ENCODE assay signal across 8 mouse cellular contexts in genomic region chr12:84114153-84114994, GRCm38 (mm10). TPM values are rescaled to one million over a fixed set of nuclear protein-coding genes. Genes with fewer than 3 reads are reported as not detected.
DNase-seq lines count a peak whose midpoint lies in the region; ATAC-seq lines count a peak whose summit lies in the region.

Dnal1 (plus strand) TSS chr12:84114366.

- DNase-seq in Muller cell, postnatal 12 days (ENCODE audit: inconsistent ontology term) = peak; percentile 96
- peak; percentile 88 for DNase-seq in cerebellum, adult 9-11 months
- peak; percentile 73 to 90 for DNase-seq in frontal cortex, adult 2 months (ENCODE audit: extremely low spot score in 1 of 2, low spot score in 1 of 2)
- peak; percentile 94 for DNase-seq in hindbrain, embryonic 11.5 days (ENCODE audit: low spot score)
- DNase-seq in layer of hippocampus, adult 9-11 months = peak; percentile 89
- peak; percentile 69 for DNase-seq in ovary, postnatal 10 days (ENCODE audit: low spot score)
- DNase-seq in thymus, postnatal 0 days (ENCODE audit: low spot score) = peak; percentile 87

- no peaks in the 10 kb centered on the region for H3K36me3 ChIP-seq in hindbrain, embryonic 11.5 days (ENCODE audit: control insufficient read depth, insufficient read depth, low read length)
- H3K36me3 ChIP-seq in lung, embryonic 16.5 days (ENCODE audit: control insufficient read depth, insufficient read depth, low read length) = no peaks in the 10 kb centered on the region

- WGBS in hindbrain, embryonic 11.5 days = 2% methylated on average over 30 of the region's 35 CpGs
- 3% methylated on average over 30 of the region's 35 CpGs for WGBS in lung, embryonic 16.5 days

- peak within 1 kb of the TSS; percentile 44 for H3K4me2 ChIP-seq in hindbrain, embryonic 11.5 days (replicated peaks; ENCODE audit: low read depth, low read length)
- peak within 1 kb of the TSS; percentile 83 for H3K4me2 ChIP-seq in lung, embryonic 16.5 days (ENCODE audit: low read depth, low read length)

- peak within 1 kb of the TSS; percentile 33; the same call in 1 of the 2 replicates for H3K27ac ChIP-seq in hindbrain, embryonic 11.5 days (ENCODE audit: low read depth, low read length)
- peak within 1 kb of the TSS; percentile 29 for H3K27ac ChIP-seq in lung, embryonic 16.5 days (ENCODE audit: low read length)

- peak within 1 kb of the TSS; percentile 75 for H3K4me3 ChIP-seq in hindbrain, embryonic 11.5 days (ENCODE audit: low read depth, low read length)
- peak within 1 kb of the TSS; percentile 74 for H3K4me3 ChIP-seq in lung, embryonic 16.5 days (ENCODE audit: low read length)

- H3K9ac ChIP-seq in hindbrain, embryonic 11.5 days (ENCODE audit: low read depth, low read length) = peak within 1 kb of the TSS; percentile 74
- peak within 1 kb of the TSS; percentile 79 for H3K9ac ChIP-seq in lung, embryonic 16.5 days (ENCODE audit: low read length)

- no peaks in the 10 kb centered on the region for H3K9me3 ChIP-seq in hindbrain, embryonic 11.5 days (ENCODE audit: control insufficient read depth, low read length)
- no peaks in the 10 kb centered on the region for H3K9me3 ChIP-seq in lung, embryonic 16.5 days (ENCODE audit: control insufficient read depth, low read length)

- H3K4me1 ChIP-seq in hindbrain, embryonic 11.5 days (replicated peaks; ENCODE audit: control insufficient read depth, insufficient read depth, low read length) = peaks cover 4% of the 10 kb centered on the region; the same call in 1 of the 2 replicates
- peaks cover 5% of the 10 kb centered on the region for H3K4me1 ChIP-seq in lung, embryonic 16.5 days (replicated peaks; ENCODE audit: control insufficient read depth, insufficient read depth, low read length)

- peak; percentile 94 for ATAC-seq in hindbrain, embryonic 11.5 days (ENCODE audit: low FRiP score)
- ATAC-seq in lung, embryonic 16.5 days (ENCODE audit: low read depth) = peak; percentile 99

- no peaks in the 10 kb centered on the region for H3K27me3 ChIP-seq in hindbrain, embryonic 11.5 days (ENCODE audit: control insufficient read depth, insufficient read depth, low read length)
- H3K27me3 ChIP-seq in lung, embryonic 16.5 days (ENCODE audit: control insufficient read depth, insufficient read depth, low read depth, low read length) = no peaks in the 10 kb centered on the region

RNA-seq across cellular contexts. Expression of gene Dnal1, which starts in this region (rescaled TPM):
- polyA plus RNA-seq in frontal cortex, adult 2 months (2012; rRNA removed) = 52.9 and 55.1 TPM in 2 replicates
- polyA plus RNA-seq in hindbrain, embryonic 11.5 days (2014; fragmentation: Nextera tagmentation; extraction: Ambion mirVana) = 4.8 and 6.3 TPM in 2 replicates
- 5.7 and 8.6 TPM in 2 replicates for polyA plus RNA-seq in lung, embryonic 16.5 days (2015; fragmentation: Nextera tagmentation; extraction: Ambion mirVana)
- 1.6 and 2.1 TPM in 2 replicates for polyA plus RNA-seq in thymus, postnatal 0 days (2015; fragmentation: Nextera tagmentation; extraction: Ambion mirVana)

Comparison
In these comparisons a context has a peak if more than half of its experiments do, and no peak if none do; other contexts are left out.
1. Peak in every context shown above with its lines: DNase-seq, ATAC-seq, H3K4me3 ChIP-seq and H3K27ac ChIP-seq.